Mouse (Mus musculus) embryonic fibroblast, embryonic 13.5 days (primary cell): ENCODE results near the gene Stk24. TPM values are rescaled to one million over a fixed set of nuclear protein-coding genes. Genes with fewer than 3 reads are reported as not detected.
"Not testable (repeated sequence)": the region's sequence is repeated elsewhere in the genome, so short reads cannot be mapped to it uniquely, and the experiment has no call there.

Experiments used
- H3K27ac ChIP-seq: 2 replicates; pipeline ENCODE4 v1.5.1; 2012; ENCODE audit warnings: low read length, control low read depth, inconsistent platforms; ENCODE audit not compliant: insufficient read depth
- H3K4me1 ChIP-seq: 2 replicates; pipeline ENCODE4 v1.6.1; 2011; ENCODE audit warnings: low read length; ENCODE audit not compliant: control insufficient read depth, insufficient read depth
- H3K4me3 ChIP-seq: 2 replicates; pipeline ENCODE4 v1.5.1; 2011; ENCODE audit warnings: mild to moderate bottlenecking, control low read depth, low read length; ENCODE audit not compliant: insufficient read depth
- CTCF ChIP-seq: IDR thresholded peaks from 2 replicates; pipeline ENCODE4 v1.5.1; 2011; ENCODE audit warnings: mild to moderate bottlenecking, control low read depth, low read length, moderate library complexity, borderline replicate concordance; ENCODE audit not compliant: insufficient read depth
- POLR2A ChIP-seq: IDR thresholded peaks from 2 replicates; pipeline ENCODE4 v1.6.1; 2011; ENCODE audit warnings: low read depth, mild to moderate bottlenecking, control low read depth, low read length, moderate library complexity
- polyA plus RNA-seq: library from polyadenylated mRNA; stranded (reverse); fragments of >200 nt; gene quantifications from 2 replicates; pipeline ENCODE4 v1.2.4, GENCODE M21; 2011; ENCODE audit warnings: low read depth; ENCODE audit not compliant: missing spikeins, insufficient read length

The Stk24 gene
- 94.6 and 102 TPM in 2 replicates for polyA plus RNA-seq

DNA sequence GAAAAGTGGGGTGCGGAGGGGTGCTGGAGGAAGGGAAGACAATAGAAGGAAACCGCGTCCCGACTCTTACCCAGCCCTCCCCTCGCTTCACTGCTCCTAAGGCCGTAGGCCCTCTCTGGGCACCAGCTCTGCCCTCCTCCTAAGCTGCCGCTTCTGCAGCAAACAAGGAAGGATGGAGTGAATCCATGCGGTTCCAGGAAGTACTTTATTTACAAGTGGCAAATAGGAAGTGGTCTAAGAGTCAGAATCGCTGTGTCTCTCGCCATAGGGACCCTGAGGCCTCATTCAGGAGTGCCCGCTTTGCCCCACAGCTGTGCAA, at the start of gene Stk24:
Stk24 (minus strand) TSS at position 185 of the 319 bp plus-strand sequence.
- TF ChIP-seq POLR2A = no peak; the same call in 1 of the 2 replicates
- TF ChIP-seq CTCF = no peak

DNA sequence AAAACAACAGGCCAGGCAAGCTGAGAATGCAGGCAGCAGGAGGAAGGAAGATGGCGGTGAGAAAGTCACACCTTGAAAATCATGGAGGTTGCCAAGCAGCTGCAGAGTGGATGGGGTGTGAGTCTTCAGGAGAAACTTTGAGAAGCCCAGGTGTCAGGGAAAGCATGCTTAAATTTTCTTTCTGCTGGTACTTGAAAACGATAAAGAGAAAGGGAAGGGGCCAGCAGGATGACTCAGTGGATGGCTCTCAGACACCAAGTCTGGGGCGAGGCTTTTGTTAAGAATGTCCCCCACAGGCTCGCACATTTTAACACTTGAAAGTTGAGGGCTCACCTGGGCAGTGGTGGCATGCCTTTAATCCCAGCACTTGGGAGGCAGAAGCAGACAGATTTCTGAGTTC, 48.3 kb upstream of the Stk24 start:
- Histone ChIP-seq H3K4me1 (no peaks in the 10 kb centered on the region), H3K4me3 (no peak overlapping the region), H3K27ac (no peak overlapping the region)
- no peak for TF ChIP-seq CTCF

More for the DNA sequence above, at the start of gene Stk24:
- Histone ChIP-seq H3K4me1 (peaks cover 4% of the 10 kb centered on the region; the same call in 1 of the 2 replicates), H3K27ac (peak within 1 kb of the TSS; percentile 60), H3K4me3 (peak within 1 kb of the TSS; percentile 99)

DNA sequence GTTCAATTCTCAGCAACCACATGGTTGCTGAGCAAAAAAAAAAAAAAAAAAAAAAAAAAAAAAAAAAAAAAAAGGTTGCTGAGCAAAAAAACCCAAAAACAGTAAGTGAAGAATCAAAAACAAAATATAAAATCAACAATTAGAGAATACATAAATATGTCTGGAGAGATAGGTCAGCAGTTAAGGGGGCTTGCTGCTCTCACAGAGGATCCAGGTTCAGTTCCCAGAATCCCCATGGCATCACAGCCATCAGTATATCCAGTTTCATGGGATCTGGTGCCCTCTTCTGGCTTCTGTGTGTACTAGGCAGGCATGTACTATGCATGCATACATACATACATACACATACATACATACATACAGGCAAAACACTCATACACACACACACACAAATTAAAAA, 46.9 kb upstream of the Stk24 start:
- H3K4me3 ChIP-seq = no peak overlapping the region
- TF ChIP-seq POLR2A (no peak), CTCF (no peak)
- no peak overlapping the region for H3K27ac ChIP-seq
- H3K4me1 ChIP-seq = no peaks in the 10 kb centered on the region

DNA sequence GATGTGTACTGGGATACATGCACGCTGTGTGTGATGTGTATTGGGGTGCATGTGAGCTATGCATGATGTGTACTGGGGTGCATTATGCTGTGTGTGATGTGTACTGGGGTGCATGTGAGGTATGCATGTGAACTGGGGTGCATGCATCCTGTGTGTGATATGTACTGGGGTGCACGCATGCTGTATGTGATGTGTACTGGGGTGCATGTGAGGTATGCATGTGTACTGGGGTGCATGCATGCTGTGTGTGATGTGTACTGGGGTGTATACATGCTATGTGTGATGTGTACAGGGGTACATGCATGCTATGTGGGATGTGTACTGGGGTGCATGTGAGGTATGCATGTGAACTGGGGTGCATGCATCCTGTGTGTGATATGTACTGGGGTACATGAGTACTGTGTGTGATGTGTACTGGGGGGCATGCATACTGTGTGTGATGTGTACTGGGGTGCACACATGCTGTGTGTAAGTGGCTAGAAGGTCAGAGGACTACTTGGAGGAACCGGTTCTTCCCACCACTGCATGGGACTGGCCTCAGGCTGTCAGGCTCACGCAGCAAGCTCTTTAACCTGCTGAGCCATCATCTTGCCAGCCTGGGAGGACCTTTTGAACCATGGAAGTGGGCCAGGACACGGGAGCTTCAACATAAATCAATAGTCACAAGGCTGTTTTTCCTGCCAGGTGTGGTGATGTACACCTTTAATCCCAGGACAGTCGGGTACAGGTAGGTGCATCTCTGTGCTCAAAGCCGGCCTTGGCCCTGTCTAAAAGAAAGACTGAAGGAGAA, 45.4 kb upstream of the Stk24 start:
- Histone ChIP-seq H3K4me1 (no peaks in the 10 kb centered on the region), H3K4me3 (no peak overlapping the region), H3K27ac (no peak overlapping the region)
- TF ChIP-seq POLR2A = no peak
- TF ChIP-seq CTCF = no peak

DNA sequence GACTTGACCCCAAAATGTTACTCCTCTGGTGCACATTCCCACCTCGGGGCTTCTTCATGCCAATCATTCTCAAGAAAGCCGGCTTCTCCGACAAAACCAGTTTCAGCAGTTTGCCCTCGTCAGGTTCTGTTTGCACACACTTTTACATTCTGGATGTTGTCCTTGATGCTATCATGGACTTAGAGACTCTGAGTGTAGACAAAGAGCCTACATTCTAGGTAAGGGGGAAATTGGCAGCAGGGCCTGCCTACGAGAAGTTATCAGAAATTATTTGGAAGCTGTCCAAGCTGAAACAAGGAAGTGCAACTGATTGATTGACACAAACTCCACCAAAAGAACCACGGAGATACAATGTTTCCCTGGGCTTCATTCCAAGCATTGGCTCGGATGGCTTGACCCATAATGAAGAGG, 43.5 kb upstream of the Stk24 start:
- H3K27ac ChIP-seq = no peak overlapping the region
- H3K4me3 ChIP-seq = no peak overlapping the region
- no peaks in the 10 kb centered on the region for H3K4me1 ChIP-seq
- TF ChIP-seq POLR2A (no peak), CTCF (no peak)

DNA sequence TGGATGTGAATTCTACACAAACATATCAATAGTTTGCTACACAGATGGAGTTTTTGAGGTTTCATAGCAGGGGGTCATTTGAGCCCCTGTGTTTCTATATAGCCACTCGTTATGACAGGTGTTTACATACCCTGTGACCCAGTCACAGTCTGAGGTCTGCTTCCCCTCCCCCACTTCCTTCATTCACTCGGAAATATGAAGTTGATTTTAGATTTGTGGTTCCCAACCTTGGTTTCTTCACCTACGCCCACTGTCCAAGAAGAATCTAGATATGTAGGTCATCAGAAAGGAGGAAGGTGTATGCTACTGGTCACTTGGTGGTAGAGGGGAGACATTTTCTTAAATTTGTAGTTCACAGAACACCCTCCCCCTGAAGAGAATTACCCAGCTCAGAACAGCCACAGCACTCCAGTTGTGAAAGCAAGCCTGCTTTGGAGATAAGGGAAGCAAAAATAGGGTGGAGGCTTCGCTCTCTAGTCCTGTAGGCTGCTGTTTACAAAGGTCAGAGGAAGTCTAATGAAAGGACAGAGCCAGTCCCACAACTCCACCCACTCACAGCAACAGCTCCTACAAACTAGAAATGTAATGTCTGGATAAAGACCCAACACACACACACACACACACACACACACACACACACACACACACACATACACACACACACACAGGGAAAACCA, 43.0 kb upstream of the Stk24 start:
- TF ChIP-seq POLR2A (no peak), CTCF (no peak)
- no peak overlapping the region for H3K4me3 ChIP-seq
- peaks cover 4% of the 10 kb centered on the region for H3K4me1 ChIP-seq
- no peak overlapping the region for H3K27ac ChIP-seq

DNA sequence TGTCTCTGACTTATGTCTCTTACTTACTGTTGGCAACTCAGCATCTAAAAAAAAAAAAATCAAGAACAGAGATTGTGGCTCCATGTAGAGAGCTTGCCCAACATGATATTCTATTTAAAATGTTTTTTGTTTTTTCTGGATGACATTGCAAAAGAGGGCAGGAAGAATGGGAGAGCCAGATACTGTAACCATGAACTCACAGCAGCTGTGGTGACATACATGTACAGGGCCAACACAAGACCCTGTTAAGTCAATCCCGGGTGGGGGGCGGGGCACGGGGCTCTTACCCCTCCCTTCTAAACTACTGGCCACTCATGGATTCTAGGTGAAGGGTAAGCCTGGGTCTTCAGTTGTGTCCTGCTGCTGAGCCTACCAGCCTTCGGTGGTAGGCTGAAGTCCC, 42.2 kb upstream of the Stk24 start:
- TF ChIP-seq POLR2A (no peak), CTCF (no peak)
- no peak overlapping the region for H3K27ac ChIP-seq

DNA sequence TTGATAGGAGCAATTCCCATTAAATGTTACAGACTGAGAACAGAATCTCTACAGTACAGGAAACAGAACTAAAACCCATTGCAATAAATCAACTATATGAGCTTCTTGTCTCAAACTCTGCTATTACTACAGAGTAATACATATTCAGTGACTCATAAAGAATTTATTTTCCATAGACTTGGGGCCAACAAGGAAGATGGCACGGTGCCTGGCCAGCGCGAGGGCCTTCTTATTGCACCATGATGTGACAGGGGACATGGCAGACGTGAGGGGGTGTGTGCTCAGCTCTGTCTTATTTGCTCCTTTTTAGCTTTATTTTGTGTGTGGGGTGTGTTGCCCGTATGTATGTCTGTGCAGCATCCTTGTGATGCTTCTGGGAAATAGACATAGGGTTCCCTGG, 37.8 kb upstream of the Stk24 start:
- H3K4me3 ChIP-seq = no peak overlapping the region

More for the DNA sequence above, 42.2 kb upstream of the Stk24 start:
- no peak overlapping the region for H3K4me3 ChIP-seq
- H3K4me1 ChIP-seq = peaks cover 9% of the 10 kb centered on the region

DNA sequence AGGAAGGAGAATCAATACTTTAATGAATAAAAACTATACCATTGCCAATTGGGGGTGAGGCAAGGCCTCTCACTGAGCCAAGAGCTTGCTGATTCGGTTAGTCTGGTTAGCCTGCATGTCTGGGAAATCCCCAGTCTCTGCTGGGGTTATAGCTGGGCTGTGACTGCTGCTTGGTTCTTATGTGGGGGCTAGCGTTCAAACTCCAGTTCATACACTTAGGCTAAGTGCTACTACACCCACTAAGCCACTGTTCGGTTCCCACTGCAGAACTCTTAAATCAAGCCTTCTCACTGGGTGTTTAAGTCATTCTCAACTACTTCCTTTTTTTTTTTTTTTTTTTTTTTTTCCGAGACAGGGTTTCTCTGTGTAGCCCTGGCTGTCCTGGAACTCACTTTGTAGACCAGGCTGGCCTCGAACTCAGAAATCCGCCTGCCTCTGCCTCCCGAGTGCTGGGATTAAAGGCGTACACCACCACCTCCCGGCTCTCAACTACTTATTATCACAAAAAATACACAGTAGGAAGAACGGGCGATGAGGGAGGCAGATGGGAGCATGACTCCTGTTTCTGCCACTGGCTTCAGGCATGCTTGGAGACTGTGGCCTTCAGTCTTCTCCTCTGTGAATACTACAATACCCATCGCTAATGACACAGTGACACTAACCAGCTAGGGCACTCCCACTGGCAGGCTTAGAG, 37.0 kb upstream of the Stk24 start:
- TF ChIP-seq POLR2A (no peak), CTCF (no peak)
- peak overlapping the region; percentile 53 for H3K27ac ChIP-seq
- peaks cover 13% of the 10 kb centered on the region for H3K4me1 ChIP-seq
- H3K4me3 ChIP-seq = no peak overlapping the region

More for the DNA sequence above, 37.8 kb upstream of the Stk24 start:
- no peak for TF ChIP-seq POLR2A
- TF ChIP-seq CTCF = no peak
- Histone ChIP-seq H3K27ac (peak overlapping the region; percentile 53), H3K4me1 (peaks cover 13% of the 10 kb centered on the region)

DNA sequence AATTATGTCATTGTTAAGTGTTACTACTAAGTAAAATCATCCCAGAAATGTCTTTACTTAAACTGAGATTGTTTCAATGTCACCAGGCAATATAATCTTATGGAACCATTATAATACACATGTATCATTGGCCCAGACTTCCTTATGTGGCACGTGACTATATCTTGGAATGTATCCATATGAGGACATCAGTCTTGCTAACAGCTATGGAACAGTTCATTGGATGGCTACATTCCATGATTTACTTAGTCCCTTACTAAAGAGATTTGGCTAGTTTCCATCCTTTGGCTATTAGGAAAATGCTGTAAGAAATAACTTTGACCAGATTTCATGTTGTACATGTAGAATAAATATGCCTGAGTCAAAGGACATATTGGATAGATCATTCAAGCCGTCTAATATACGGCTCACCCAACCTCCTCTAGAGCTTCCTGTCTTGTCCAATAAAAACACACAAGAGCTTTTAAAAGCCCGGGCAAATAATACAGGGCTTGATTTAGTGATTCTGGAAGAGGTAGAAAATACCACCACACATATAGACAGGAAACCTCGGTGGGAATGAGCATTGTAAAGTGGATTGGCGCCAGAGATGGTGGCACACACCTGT, 34.9 kb upstream of the Stk24 start:
- no peak overlapping the region; the same call in 1 of the 2 replicates for H3K27ac ChIP-seq
- H3K4me3 ChIP-seq = no peak overlapping the region
- TF ChIP-seq CTCF (no peak), POLR2A (no peak)

DNA sequence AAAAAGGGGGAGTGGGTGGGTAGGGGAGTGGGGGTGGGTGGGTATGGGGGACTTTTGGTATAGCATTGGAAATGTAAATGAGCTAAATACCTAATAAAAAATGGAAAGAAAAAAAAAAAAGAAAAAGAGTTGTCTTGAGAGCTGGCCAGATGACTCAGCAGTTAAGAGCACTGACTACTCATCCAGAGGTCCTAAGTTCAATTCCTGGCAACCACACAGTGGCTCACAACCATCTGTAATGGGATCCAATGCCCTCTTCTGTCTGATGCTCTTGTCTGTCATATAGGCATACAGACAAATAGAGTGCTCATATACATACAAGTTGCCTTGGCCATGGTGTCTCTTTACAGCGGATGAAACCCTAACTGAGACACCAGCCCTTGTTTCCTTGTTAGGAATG, 33.9 kb upstream of the Stk24 start:
- H3K4me1 ChIP-seq = peaks cover 13% of the 10 kb centered on the region
- not testable (repeated sequence) for H3K27ac ChIP-seq, H3K4me3 ChIP-seq

More for the DNA sequence above, 34.9 kb upstream of the Stk24 start:
- peaks cover 13% of the 10 kb centered on the region for H3K4me1 ChIP-seq
